Mouse (Mus musculus) kidney, embryonic 15.5 days (tissue): Measurements from ENCODE around the gene Slc12a3. TPM values are rescaled to one million over a fixed set of nuclear protein-coding genes. Genes with fewer than 3 reads are reported as not detected.
A peak's percentile ranks its signal among the peaks of the same experiment; 100 is the strongest.

Experiments used
- ATAC-seq: fragments of 200-750 bp; cut with Nextera tagmentation; replicated peaks from 2 replicates; pipeline ENCODE4 v1.8.0; 2017; ENCODE audit warnings: moderate TSS enrichment; ENCODE audit not compliant: low FRiP score
- H3K27ac ChIP-seq: fragments of 300-500 bp; sonication (generic); 2 replicates; pipeline ENCODE4 v1.5.1; 2015; ENCODE audit warnings: mild to moderate bottlenecking, inconsistent platforms
- H3K27me3 ChIP-seq: fragments of 300-500 bp; sonication (generic); 2 replicates; pipeline ENCODE4 v1.6.1; 2015; ENCODE audit warnings: inconsistent platforms
- H3K36me3 ChIP-seq: fragments of 300-500 bp; sonication (generic); 2 replicates; pipeline ENCODE4 v1.6.1; 2015; ENCODE audit warnings: inconsistent platforms
- H3K4me1 ChIP-seq: fragments of 300-500 bp; sonication (generic); 2 replicates; pipeline ENCODE4 v1.6.1; 2015; ENCODE audit warnings: inconsistent platforms
- H3K4me2 ChIP-seq: fragments of 300-500 bp; sonication (generic); 2 replicates; pipeline ENCODE4 v1.6.1; 2015; ENCODE audit warnings: moderate library complexity, mild to moderate bottlenecking, inconsistent platforms
- H3K4me3 ChIP-seq: fragments of 300-500 bp; sonication (generic); replicated peaks from 2 replicates; pipeline ENCODE4 v1.5.1; 2015; ENCODE audit warnings: mild to moderate bottlenecking, inconsistent platforms
- H3K9ac ChIP-seq: fragments of 300-500 bp; sonication (generic); 2 replicates; pipeline ENCODE4 v1.6.1; 2015; ENCODE audit warnings: mild to moderate bottlenecking, inconsistent platforms
- H3K9me3 ChIP-seq: fragments of 300-500 bp; sonication (generic); replicated peaks from 2 replicates; pipeline ENCODE4 v1.6.1; 2016; ENCODE audit warnings: inconsistent platforms
- WGBS: fragments of 180-500 bp; shearing (Covaris S2); methylation state at CpG from one replicate; pipeline ENCODE4 v1.1.7; 2015; ENCODE audit warnings: mixed read lengths; 5-methylcytosine and 5-hydroxymethylcytosine counted together
- polyA plus RNA-seq: library from polyadenylated mRNA; unstranded; fragments of >200 nt; fragmentation: Nextera tagmentation; extraction: Ambion mirVana; gene quantifications from 2 replicates; pipeline ENCODE4 v1.2.1, GENCODE M21; 2015

Slc12a3 gene
- 6.1 and 6.4 TPM in 2 replicates for polyA plus RNA-seq

GRCm38 (mm10) chr8:94328932-94329728, at the start of gene Slc12a3:
Gene Slc12a3 (plus strand): TSS chr8:94329201.
- H3K4me3 ChIP-seq: no peak within 1 kb of the TSS
- H3K4me2 ChIP-seq: no peak within 1 kb of the TSS
- no peak for ATAC-seq
- H3K4me1 ChIP-seq: no peaks in the 10 kb centered on the region
- no peak within 1 kb of the TSS for H3K27ac ChIP-seq
- H3K9me3 ChIP-seq: no peaks in the 10 kb centered on the region
- WGBS: 77% methylated on average over 21 of the region's 21 CpGs
- H3K9ac ChIP-seq: no peak within 1 kb of the TSS
- H3K27me3 ChIP-seq: no peaks in the 10 kb centered on the region
- H3K36me3 ChIP-seq: no peaks in the 10 kb centered on the region

- Histone ChIP-seq H3K9me3 (no peaks in the 10 kb centered on the region), H3K27ac (no peak overlapping the region), H3K9ac (no peak overlapping the region), H3K4me3 (no peak overlapping the region), H3K36me3 (no peaks in the 10 kb centered on the region), H3K27me3 (no peaks in the 10 kb centered on the region), H3K4me2 (no peak overlapping the region), H3K4me1 (no peaks in the 10 kb centered on the region)
- ATAC-seq: no peak
- 76% methylated on average over 5 of the region's 5 CpGs for WGBS
Observed at GRCm38 (mm10) chr8:94280001-94280613, 48.9 kb upstream of the Slc12a3 start.

GRCm38 (mm10) chr8:94282453-94282985, 46.5 kb upstream of the Slc12a3 start:
- Histone ChIP-seq H3K27ac (no peak overlapping the region), H3K9ac (no peak overlapping the region), H3K4me3 (no peak overlapping the region), H3K27me3 (no peaks in the 10 kb centered on the region), H3K4me1 (no peaks in the 10 kb centered on the region), H3K4me2 (no peak overlapping the region), H3K9me3 (no peaks in the 10 kb centered on the region), H3K36me3 (no peaks in the 10 kb centered on the region)
- 91% methylated on average over 3 of the region's 3 CpGs for WGBS
- no peak for ATAC-seq

GRCm38 (mm10) chr8:94284204-94284603, 44.8 kb upstream of the Slc12a3 start:
- no peaks in the 10 kb centered on the region for H3K4me1 ChIP-seq
- no peaks in the 10 kb centered on the region for H3K27me3 ChIP-seq
- no peaks in the 10 kb centered on the region for H3K36me3 ChIP-seq
- 89% methylated on average over 7 of the region's 7 CpGs for WGBS
- no peak for ATAC-seq
- no peak overlapping the region for H3K9ac ChIP-seq
- no peak overlapping the region for H3K4me3 ChIP-seq
- H3K4me2 ChIP-seq: no peak overlapping the region
- H3K27ac ChIP-seq: no peak overlapping the region
- H3K9me3 ChIP-seq: no peaks in the 10 kb centered on the region

GRCm38 (mm10) chr8:94290606-94291005, 38.4 kb upstream of the Slc12a3 start:
- Histone ChIP-seq H3K27ac (no peak overlapping the region), H3K27me3 (no peaks in the 10 kb centered on the region), H3K4me3 (no peak overlapping the region), H3K4me2 (no peak overlapping the region), H3K9ac (no peak overlapping the region), H3K36me3 (peaks cover 23% of the 10 kb centered on the region; the same call in 1 of the 2 replicates), H3K4me1 (0 out of 2 replicates have a peak, but pooled peaks cover 5% of the 10 kb centered on the region), H3K9me3 (no peaks in the 10 kb centered on the region)
- 94% methylated on average over 5 of the region's 5 CpGs for WGBS
- ATAC-seq: no peak

- Histone ChIP-seq H3K27ac (peak overlapping the region; percentile 71), H3K4me1 (0 out of 2 replicates have a peak, but pooled peaks cover 5% of the 10 kb centered on the region), H3K4me2 (no peak overlapping the region), H3K36me3 (peaks cover 26% of the 10 kb centered on the region; the same call in 1 of the 2 replicates), H3K9me3 (no peaks in the 10 kb centered on the region), H3K27me3 (no peaks in the 10 kb centered on the region), H3K9ac (no peak overlapping the region; the same call in 1 of the 2 replicates), H3K4me3 (no peak overlapping the region)
- 58% methylated on average over 6 of the region's 6 CpGs for WGBS
- no peak for ATAC-seq
Observed at GRCm38 (mm10) chr8:94292072-94292471, 36.9 kb upstream of the Slc12a3 start.

- Histone ChIP-seq H3K4me3 (no peak overlapping the region), H3K27me3 (no peaks in the 10 kb centered on the region), H3K27ac (peak overlapping the region; percentile 71), H3K36me3 (peaks cover 26% of the 10 kb centered on the region; the same call in 1 of the 2 replicates), H3K9me3 (no peaks in the 10 kb centered on the region), H3K4me1 (0 out of 2 replicates have a peak, but pooled peaks cover 5% of the 10 kb centered on the region), H3K9ac (no peak overlapping the region), H3K4me2 (no peak overlapping the region)
- WGBS: 85% methylated on average over 8 of the region's 8 CpGs
- no peak for ATAC-seq
Observed at GRCm38 (mm10) chr8:94292626-94293025, 36.4 kb upstream of the Slc12a3 start.

GRCm38 (mm10) chr8:94295687-94296086, 33.3 kb upstream of the Slc12a3 start:
- no peak overlapping the region for H3K9ac ChIP-seq
- H3K4me1 ChIP-seq: 0 out of 2 replicates have a peak, but pooled peaks cover 5% of the 10 kb centered on the region
- no peak overlapping the region for H3K4me3 ChIP-seq
- peaks cover 28% of the 10 kb centered on the region for H3K36me3 ChIP-seq
- H3K27me3 ChIP-seq: no peaks in the 10 kb centered on the region
- no peak overlapping the region for H3K4me2 ChIP-seq
- no peaks in the 10 kb centered on the region for H3K9me3 ChIP-seq
- WGBS: 90% methylated on average over 6 of the region's 6 CpGs
- H3K27ac ChIP-seq: no peak overlapping the region
- no peak for ATAC-seq

- 70% methylated on average over 9 of the region's 9 CpGs for WGBS
- H3K27me3 ChIP-seq: no peaks in the 10 kb centered on the region
- no peak overlapping the region for H3K4me3 ChIP-seq
- no peaks in the 10 kb centered on the region for H3K9me3 ChIP-seq
- H3K27ac ChIP-seq: peak overlapping the region; percentile 5; the same call in 1 of the 2 replicates
- ATAC-seq: no peak
- H3K9ac ChIP-seq: no peak overlapping the region
- peaks cover 36% of the 10 kb centered on the region for H3K36me3 ChIP-seq
- no peak overlapping the region for H3K4me2 ChIP-seq
- 0 out of 2 replicates have a peak, but pooled peaks cover 8% of the 10 kb centered on the region for H3K4me1 ChIP-seq
Observed at GRCm38 (mm10) chr8:94296312-94296991, 32.5 kb upstream of the Slc12a3 start.

- WGBS: 56% methylated on average over 6 of the region's 6 CpGs
- no peaks in the 10 kb centered on the region for H3K27me3 ChIP-seq
- H3K9me3 ChIP-seq: no peaks in the 10 kb centered on the region
- peaks cover 41% of the 10 kb centered on the region for H3K36me3 ChIP-seq
- H3K27ac ChIP-seq: peak overlapping the region; percentile 5; the same call in 1 of the 2 replicates
- H3K4me1 ChIP-seq: 0 out of 2 replicates have a peak, but pooled peaks cover 8% of the 10 kb centered on the region
- H3K4me3 ChIP-seq: no peak overlapping the region
- H3K4me2 ChIP-seq: no peak overlapping the region
- no peak overlapping the region for H3K9ac ChIP-seq
- ATAC-seq: no peak
Observed at GRCm38 (mm10) chr8:94297101-94297500, 31.9 kb upstream of the Slc12a3 start.

GRCm38 (mm10) chr8:94300809-94301208, 28.2 kb upstream of the Slc12a3 start:
- H3K4me3 ChIP-seq: no peak overlapping the region
- WGBS: 63% methylated on average over 4 of the region's 4 CpGs
- no peak for ATAC-seq
- H3K4me1 ChIP-seq: 0 out of 2 replicates have a peak, but pooled peaks cover 3% of the 10 kb centered on the region
- no peak overlapping the region for H3K27ac ChIP-seq
- H3K27me3 ChIP-seq: no peaks in the 10 kb centered on the region
- H3K36me3 ChIP-seq: peaks cover 54% of the 10 kb centered on the region
- no peak overlapping the region for H3K4me2 ChIP-seq
- H3K9me3 ChIP-seq: no peaks in the 10 kb centered on the region
- no peak overlapping the region for H3K9ac ChIP-seq
